Mouse (Mus musculus): ENCODE measurements around the gene Gm13889. TPM values are rescaled to one million over a fixed set of nuclear protein-coding genes. Genes with fewer than 3 reads are reported as not detected.

Gene Gm13889
- polyA plus RNA-seq, 1 experiment from 2014 or later = 5.0 TPM

DNA sequence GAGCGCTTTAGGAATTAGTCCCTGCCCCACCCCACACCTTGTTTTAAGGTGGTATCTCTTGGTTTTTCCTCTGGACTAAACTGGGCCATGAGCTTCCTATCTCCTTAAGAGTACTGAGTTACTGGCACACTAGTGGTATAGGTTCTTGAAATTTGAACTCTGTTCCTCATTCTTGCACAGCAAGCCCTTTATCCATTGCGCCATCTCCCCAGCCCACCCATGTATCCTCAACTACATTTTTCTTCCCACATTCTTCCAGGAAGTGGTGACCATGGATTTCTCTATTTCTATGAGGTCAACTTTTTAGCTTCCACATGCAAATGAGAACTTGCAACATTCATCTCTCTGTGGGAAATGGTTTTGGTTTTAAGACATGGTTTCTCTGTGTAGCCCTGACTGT is 43.4 kb downstream of the Gm13889 start:
- peaks cover 2% of the 10 kb centered on the region for H3K4me1 ChIP-seq (replicated peaks)
- H3K4me2 ChIP-seq (replicated peaks) = no peak overlapping the region
- no peaks in the 10 kb centered on the region for H3K27me3 ChIP-seq
- H3K9me3 ChIP-seq = no peaks in the 10 kb centered on the region
- WGBS = 91% methylated on average over 2 of the region's 2 CpGs
- H3K27ac ChIP-seq = no peak overlapping the region
- no peak for ATAC-seq
- no peaks in the 10 kb centered on the region for H3K36me3 ChIP-seq
- H3K9ac ChIP-seq (replicated peaks) = no peak overlapping the region
- H3K4me3 ChIP-seq (replicated peaks) = no peak overlapping the region

DNA sequence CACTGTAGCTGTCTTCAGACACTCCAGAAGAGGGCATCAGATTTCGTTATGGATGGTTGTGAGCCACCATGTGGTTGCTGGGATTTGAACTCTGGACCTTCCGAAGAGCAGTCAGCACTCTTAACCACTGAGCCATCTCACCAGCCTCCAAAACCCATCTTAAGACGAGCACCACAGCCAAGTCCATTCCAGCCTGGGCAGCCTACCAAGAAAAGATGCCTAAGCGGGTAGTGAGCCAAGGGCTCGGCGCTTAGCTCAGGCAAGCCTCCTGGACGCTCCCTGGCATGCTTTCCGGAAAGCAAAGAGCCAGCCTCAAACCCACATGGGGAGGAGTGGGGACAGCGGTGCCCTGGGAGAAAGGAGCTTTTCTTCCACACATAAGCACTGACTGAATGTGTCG is 45.1 kb downstream of the Gm13889 start:
- H3K4me1 ChIP-seq (replicated peaks) = peaks cover 18% of the 10 kb centered on the region
- no peak for ATAC-seq
- no peak overlapping the region for H3K27ac ChIP-seq
- H3K9me3 ChIP-seq = no peaks in the 10 kb centered on the region
- H3K4me3 ChIP-seq (replicated peaks) = no peak overlapping the region
- no peaks in the 10 kb centered on the region for H3K27me3 ChIP-seq
- WGBS = 81% methylated on average over 10 of the region's 10 CpGs
- H3K9ac ChIP-seq (replicated peaks) = no peak overlapping the region
- no peaks in the 10 kb centered on the region for H3K36me3 ChIP-seq
- no peak overlapping the region for H3K4me2 ChIP-seq (replicated peaks)

DNA sequence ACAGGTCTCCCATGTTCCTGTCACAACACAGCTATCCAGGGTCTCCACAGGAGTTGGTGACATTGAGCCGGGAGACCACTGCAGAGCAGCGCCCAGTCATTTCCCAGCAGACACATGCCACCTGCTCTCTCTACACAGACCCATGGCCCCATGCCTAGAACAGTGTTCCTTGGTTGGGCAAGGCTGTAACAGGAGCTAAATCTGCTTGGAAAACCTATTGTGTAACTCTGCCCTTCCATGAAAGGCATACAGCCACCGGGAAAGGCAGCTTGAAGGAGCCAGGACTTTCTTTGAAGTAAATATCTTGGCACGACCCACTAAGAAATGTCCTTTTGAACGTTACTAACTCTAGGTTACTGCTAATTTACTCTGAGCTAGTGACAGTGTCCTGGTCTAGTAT is 47.3 kb downstream of the Gm13889 start:
- Histone ChIP-seq H3K4me3 (replicated peaks) (no peak overlapping the region), H3K27me3 (no peaks in the 10 kb centered on the region), H3K27ac (no peak overlapping the region), H3K36me3 (no peaks in the 10 kb centered on the region), H3K4me2 (replicated peaks) (no peak overlapping the region), H3K9ac (replicated peaks) (no peak overlapping the region), H3K4me1 (replicated peaks) (peaks cover 25% of the 10 kb centered on the region), H3K9me3 (no peaks in the 10 kb centered on the region)
- ATAC-seq = no peak
- WGBS = 69% methylated on average over 5 of the region's 5 CpGs

DNA sequence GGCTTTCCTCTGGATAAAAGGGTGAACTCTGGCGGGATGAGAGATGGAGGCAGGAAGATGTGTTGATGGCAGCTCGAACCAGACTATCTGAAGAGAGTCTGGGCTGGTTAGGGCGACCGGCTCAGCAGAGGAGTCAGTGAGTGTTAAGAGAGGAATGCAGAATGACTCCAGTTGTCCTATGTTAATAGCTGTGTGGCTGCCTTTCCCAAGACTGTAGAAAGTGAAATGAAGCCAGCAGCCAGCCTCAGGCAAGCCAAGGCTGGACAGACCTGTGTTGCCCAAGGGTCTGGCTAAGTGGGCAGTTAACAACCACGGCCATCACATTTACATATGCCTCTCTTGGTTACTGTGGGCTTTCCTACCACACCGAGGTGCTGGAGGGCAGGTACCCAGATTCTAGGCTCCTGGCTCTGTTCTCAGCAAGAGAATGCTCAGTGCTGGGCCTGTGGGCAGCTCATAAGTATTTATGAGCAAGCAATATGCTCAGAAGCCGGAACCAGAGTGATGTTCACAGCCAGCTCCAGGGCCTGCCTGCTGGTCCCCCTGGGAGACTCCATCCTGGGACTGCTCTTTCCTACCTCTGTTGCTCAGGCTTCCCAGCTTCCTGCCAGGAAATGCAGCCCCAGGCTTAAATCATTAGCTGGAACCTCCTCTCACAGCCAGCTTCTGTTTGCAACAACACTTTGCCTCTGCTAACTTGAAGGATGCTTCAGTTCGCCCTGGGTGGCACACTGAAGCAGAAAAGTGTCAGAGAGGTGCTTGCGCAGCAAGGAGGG is 49.3 kb downstream of the Gm13889 start:
- H3K4me1 ChIP-seq (replicated peaks) = peaks cover 25% of the 10 kb centered on the region
- no peaks in the 10 kb centered on the region for H3K36me3 ChIP-seq
- no peaks in the 10 kb centered on the region for H3K9me3 ChIP-seq
- no peak overlapping the region for H3K4me2 ChIP-seq (replicated peaks)
- H3K27me3 ChIP-seq = no peaks in the 10 kb centered on the region
- H3K4me3 ChIP-seq (replicated peaks) = no peak overlapping the region
- ATAC-seq = peak; percentile 64
- H3K27ac ChIP-seq = peak overlapping the region; percentile 68
- WGBS = 64% methylated on average over 9 of the region's 9 CpGs
- 0 out of 2 replicates have a peak overlapping the region, but pooled peaks have one; percentile 1 for H3K9ac ChIP-seq (replicated peaks)

DNA sequence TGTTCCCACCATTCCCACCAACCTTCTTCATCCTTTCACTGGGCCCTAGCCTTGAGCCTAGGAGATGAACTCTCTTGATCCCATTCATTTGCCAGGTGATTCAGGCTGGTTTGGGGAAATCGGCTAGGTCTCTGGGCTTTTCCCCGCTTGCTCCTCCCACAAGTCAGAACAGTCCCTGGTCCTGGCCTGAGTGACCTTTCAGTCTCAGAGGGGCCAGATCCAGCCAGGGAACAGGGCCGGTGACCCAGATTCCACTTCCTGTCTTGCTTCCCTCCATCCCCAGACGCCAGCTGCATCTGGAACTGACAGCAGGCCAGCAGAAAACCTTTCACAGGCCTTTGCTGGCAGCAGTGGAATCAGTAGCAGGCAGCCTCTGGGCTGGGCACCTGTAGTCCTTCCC is 50.7 kb downstream of the Gm13889 start:
- WGBS = 41% methylated on average over 4 of the region's 4 CpGs
- no peak for ATAC-seq

More for the DNA sequence above, 50.7 kb downstream of the Gm13889 start:
- H3K36me3 ChIP-seq = no peaks in the 10 kb centered on the region
- no peaks in the 10 kb centered on the region for H3K9me3 ChIP-seq
- peak overlapping the region; percentile 23; the same call in 1 of the 2 replicates for H3K9ac ChIP-seq (replicated peaks)
- H3K27ac ChIP-seq = peak overlapping the region; percentile 56; the same call in 1 of the 2 replicates
- no peak overlapping the region for H3K4me3 ChIP-seq (replicated peaks)
- no peak overlapping the region for H3K4me2 ChIP-seq (replicated peaks)
- peaks cover 25% of the 10 kb centered on the region for H3K4me1 ChIP-seq (replicated peaks)
- H3K27me3 ChIP-seq = no peaks in the 10 kb centered on the region

Other genes starting within 250 kb of the Gm13889 start
- 57.6 and 69.1 TPM in 2 replicates for gene Ext2, start 134.6 kb downstream of the Gm13889 start, polyA plus RNA-seq (2015; fragmentation: Nextera tagmentation; extraction: Ambion mirVana)
- 6.8 and 7.1 TPM in 2 replicates for gene Accs, start 107.3 kb downstream of the Gm13889 start, polyA plus RNA-seq (2015; fragmentation: Nextera tagmentation; extraction: Ambion mirVana)
- 0.28 and 0.30 TPM in 2 replicates for gene Accsl, start 88.0 kb downstream of the Gm13889 start, polyA plus RNA-seq (2015; fragmentation: Nextera tagmentation; extraction: Ambion mirVana)
- gene Gm27027, start 39.2 kb upstream of the Gm13889 start, polyA plus RNA-seq (2015; fragmentation: Nextera tagmentation; extraction: Ambion mirVana) = not detected in 2 replicates
- 53.5 and 59.6 TPM in 2 replicates for gene Alkbh3, start 53.6 kb upstream of the Gm13889 start, polyA plus RNA-seq (2015; fragmentation: Nextera tagmentation; extraction: Ambion mirVana)
- 122 and 131 TPM in 2 replicates for gene Hsd17b12, start 200.8 kb upstream of the Gm13889 start, polyA plus RNA-seq (2015; fragmentation: Nextera tagmentation; extraction: Ambion mirVana)